Mouse (Mus musculus) spleen, embryonic (tissue): ENCODE measurements around the gene Spdye4b.

Experiments
- CTCF ChIA-PET: fragments of 350-600 bp; sonication (Branson Sonifier 250); formaldehyde crosslinking; loops from one replicate; lab custom pipeline; 2022; lab: Charles Lee

The Spdye4b gene

GRCm38 (mm10) chr5:143213832-143214231 is 33.0 kb downstream of the Spdye4b start:
- CTCF ChIA-PET, result no interaction called here

DNA sequence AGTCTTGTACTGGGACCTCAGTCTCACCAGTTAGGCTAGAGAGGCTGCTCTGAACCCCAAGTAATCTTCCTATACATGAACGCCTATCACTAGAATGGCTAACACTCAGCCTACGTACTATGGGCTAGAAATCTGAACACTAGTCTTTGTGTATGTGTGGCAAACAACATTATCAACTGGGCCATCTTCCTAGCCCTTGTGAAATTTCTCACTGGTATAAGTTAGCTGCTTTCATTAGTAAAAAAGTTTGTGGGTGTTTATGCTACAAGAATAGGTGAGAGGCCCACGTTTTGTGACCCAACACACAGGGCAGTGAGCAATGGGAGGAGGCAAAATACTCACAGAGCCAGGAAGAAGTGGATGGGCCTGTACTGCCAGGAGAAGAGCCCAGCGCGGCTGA is 40.2 kb downstream of the Spdye4b start:
- CTCF ChIA-PET, result no interaction called here

DNA sequence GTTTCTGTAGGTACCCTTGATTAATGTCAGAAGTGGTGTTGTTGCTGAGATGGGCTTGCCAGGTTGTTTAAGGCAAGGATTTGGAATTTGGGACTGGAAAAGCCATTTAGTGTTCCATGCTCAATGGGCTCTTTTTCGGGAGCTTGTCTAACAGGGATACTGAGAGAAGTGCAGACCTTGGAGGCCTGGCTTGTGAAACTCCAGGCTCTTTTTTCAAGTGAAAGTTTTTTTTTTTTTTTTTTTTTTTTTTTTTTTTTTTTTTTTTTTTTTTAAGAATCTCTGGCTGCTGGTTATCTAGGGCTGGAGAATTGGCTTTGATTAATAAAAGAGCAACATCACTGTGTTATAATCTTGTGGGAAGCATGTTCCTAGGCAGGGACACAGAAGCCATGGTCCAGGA is 41.5 kb downstream of the Spdye4b start:
- CTCF ChIA-PET, result no interaction called here

GRCm38 (mm10) chr5:143226790-143227189 is 46.0 kb downstream of the Spdye4b start, which contains the start of gene Spdye4a:
Gene Spdye4a, minus strand, starts transcription at chr5:143226890.
- CTCF ChIA-PET, result no interaction called here

- CTCF ChIA-PET, result no interaction called here
Measured at GRCm38 (mm10) chr5:143235028-143235693, 54.3 kb downstream of the Spdye4b start, which contains the start of gene Zfp12. Gene Zfp12, plus strand, starts transcription at chr5:143235163.

DNA sequence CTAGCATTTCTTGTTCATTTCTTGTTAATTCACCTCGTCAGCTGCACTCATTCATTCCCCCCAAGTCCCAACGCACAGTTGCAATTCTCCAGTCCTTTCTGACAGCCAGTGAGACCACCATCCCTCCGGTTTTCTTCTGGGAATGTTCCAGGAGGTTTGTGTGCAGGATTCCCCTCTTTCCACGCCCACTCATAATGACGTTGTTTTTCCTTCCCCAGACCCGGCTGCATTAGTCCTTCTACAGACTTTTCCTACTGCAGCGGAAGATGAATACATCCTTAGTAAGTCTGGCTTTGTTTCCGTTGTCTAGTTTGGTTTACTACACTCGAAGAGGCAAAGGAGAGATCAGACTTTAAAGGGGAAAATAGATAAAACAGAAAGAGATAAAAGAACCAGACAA is 55.2 kb downstream of the Spdye4b start:
- CTCF ChIA-PET, result no interaction called here

- CTCF ChIA-PET, result no interaction called here
Measured at GRCm38 (mm10) chr5:143244926-143245325, 64.1 kb downstream of the Spdye4b start.

- CTCF ChIA-PET, result interaction anchor here (0.5 kb wide), 1 partner anchor 56 kb away, joined by 3 read pairs; no protein-coding TSS in a partner anchor
Measured at GRCm38 (mm10) chr5:143252039-143252438, 71.2 kb downstream of the Spdye4b start.

- CTCF ChIA-PET, result no interaction called here
Measured at GRCm38 (mm10) chr5:143252791-143253185, 72.0 kb downstream of the Spdye4b start.

GRCm38 (mm10) chr5:143253186-143253880 is 72.5 kb downstream of the Spdye4b start:
- CTCF ChIA-PET, result no interaction called here

GRCm38 (mm10) chr5:143253881-143254486 is 73.2 kb downstream of the Spdye4b start:
- CTCF ChIA-PET, result no interaction called here
